Mouse (Mus musculus): Measurements from ENCODE around the gene Agrp. TPM values are rescaled to one million over a fixed set of nuclear protein-coding genes. Genes with fewer than 3 reads are reported as not detected.

Agrp gene
- polyA plus RNA-seq, 1 experiment from 2014 or later: 0.54 TPM

DNA sequence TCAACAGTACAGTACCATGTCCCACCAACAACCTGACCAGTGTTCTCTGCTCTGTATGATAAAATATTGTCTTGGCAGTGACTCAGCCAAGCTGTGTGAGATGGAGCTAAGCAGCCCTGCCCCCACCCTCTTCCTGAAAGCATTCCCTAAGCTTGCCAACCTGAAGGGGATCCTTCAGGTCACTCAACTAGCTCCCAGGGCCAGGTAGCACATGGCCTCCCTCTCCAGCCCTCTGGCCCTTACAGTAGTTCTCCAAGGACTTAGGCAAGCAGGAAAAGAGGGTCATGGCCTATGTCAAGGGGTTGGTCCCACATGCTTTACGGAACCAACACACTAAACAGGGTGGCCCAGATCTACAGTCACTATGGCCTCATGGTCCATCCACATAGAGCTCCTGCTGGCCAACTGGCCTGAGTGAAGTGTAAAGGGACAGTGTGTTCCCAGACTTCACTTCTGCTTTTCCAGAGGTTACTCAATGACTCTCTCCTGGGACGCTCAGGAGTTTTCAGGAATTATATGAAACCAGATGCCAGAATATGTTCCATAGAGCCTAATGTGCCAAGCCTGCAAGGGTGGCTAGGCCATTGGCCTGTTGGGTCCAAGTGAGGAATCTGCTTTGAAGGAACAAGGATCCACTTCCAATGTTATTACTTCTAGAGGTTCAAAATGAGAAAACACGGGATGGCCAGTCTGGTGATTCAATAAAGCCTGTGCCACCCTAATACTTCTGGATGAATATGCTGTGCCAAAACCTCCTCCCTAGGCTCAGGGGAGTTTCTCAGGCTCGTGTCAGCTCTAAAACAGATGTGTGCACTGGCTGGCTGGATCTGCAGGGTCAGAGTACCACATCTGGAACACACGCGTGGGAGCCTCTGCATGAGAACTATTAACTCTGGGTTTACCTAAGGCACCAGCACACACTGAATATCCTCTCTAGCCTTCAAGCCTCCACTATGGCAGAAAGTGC, 90.5 kb downstream of the Agrp start:
- no peak overlapping the region for H3K27ac ChIP-seq (replicated peaks in 1 of 2; ENCODE audit: control insufficient read depth in 1 of 2, insufficient read depth in 1 of 2, low read depth in 2 of 2, low read length in 2 of 2)
- H3K27me3 ChIP-seq (ENCODE audit: control insufficient read depth, insufficient read depth, low read length): no peaks in the 10 kb centered on the region
- H3K9ac ChIP-seq (ENCODE audit: low read length): no peak overlapping the region
- peaks cover 22 to 24% of the 10 kb centered on the region in 2 experiments for H3K4me1 ChIP-seq (ENCODE audit: control insufficient read depth in 2 of 2, insufficient read depth in 2 of 2, low read length in 2 of 2)
- no peak overlapping the region for H3K4me3 ChIP-seq (ENCODE audit: control insufficient read depth in 1 of 2, insufficient read depth in 1 of 2, low read depth in 1 of 2, low read length in 2 of 2)
- H3K4me2 ChIP-seq (ENCODE audit: low read length): no peak overlapping the region
- no peaks in the 10 kb centered on the region for H3K9me3 ChIP-seq (ENCODE audit: control insufficient read depth, low read length)
- no peak for ATAC-seq (ENCODE audit: insufficient number of reproducible peaks, insufficient read depth, low FRiP score, low read depth)
- H3K36me3 ChIP-seq (ENCODE audit: control insufficient read depth, insufficient read depth, low read length): peaks cover 6% of the 10 kb centered on the region; the same call in 1 of the 2 replicates
- WGBS: 84% methylated on average over 6 of the region's 6 CpGs

DNA sequence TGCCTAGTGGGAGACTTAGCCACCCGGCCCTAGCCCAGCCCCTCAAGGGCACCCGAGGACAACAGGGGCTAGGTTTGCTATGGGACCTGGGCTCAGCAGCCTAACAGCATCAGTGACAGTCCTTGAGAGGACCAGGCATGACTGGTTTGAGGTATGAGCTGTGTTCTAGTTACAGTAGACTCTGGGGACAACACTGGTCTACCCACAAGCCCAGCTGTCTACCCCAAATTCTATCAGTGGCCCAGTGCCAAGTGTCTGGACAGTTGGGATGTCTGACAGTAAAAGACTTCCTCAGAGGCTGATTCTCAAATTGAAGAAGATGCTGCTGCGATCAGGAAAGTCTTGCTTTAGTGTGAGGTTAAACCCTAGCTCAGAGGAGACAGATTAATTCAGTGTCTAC, 91.9 kb downstream of the Agrp start:
- Histone ChIP-seq H3K4me3 (ENCODE audit: control insufficient read depth in 1 of 2, insufficient read depth in 1 of 2, low read depth in 1 of 2, low read length in 2 of 2) (no peak overlapping the region), H3K27ac (replicated peaks in 1 of 2; ENCODE audit: control insufficient read depth in 1 of 2, insufficient read depth in 1 of 2, low read depth in 2 of 2, low read length in 2 of 2) (0 out of 4 replicates have a peak overlapping the region, but pooled peaks of 1 of the 2 experiments have one; percentile 20), H3K4me1 (ENCODE audit: control insufficient read depth in 2 of 2, insufficient read depth in 2 of 2, low read length in 2 of 2) (peaks cover 22 to 24% of the 10 kb centered on the region in 2 experiments), H3K4me2 (ENCODE audit: low read length) (no peak overlapping the region), H3K9ac (ENCODE audit: low read length) (no peak overlapping the region), H3K36me3 (ENCODE audit: control insufficient read depth, insufficient read depth, low read length) (peaks cover 9% of the 10 kb centered on the region), H3K9me3 (ENCODE audit: control insufficient read depth, low read length) (no peaks in the 10 kb centered on the region), H3K27me3 (ENCODE audit: control insufficient read depth, insufficient read depth, low read length) (no peaks in the 10 kb centered on the region)
- 45% methylated on average over 3 of the region's 3 CpGs for WGBS
- ATAC-seq (ENCODE audit: insufficient number of reproducible peaks, insufficient read depth, low FRiP score, low read depth): no peak; the same call in 1 of the 2 replicates

DNA sequence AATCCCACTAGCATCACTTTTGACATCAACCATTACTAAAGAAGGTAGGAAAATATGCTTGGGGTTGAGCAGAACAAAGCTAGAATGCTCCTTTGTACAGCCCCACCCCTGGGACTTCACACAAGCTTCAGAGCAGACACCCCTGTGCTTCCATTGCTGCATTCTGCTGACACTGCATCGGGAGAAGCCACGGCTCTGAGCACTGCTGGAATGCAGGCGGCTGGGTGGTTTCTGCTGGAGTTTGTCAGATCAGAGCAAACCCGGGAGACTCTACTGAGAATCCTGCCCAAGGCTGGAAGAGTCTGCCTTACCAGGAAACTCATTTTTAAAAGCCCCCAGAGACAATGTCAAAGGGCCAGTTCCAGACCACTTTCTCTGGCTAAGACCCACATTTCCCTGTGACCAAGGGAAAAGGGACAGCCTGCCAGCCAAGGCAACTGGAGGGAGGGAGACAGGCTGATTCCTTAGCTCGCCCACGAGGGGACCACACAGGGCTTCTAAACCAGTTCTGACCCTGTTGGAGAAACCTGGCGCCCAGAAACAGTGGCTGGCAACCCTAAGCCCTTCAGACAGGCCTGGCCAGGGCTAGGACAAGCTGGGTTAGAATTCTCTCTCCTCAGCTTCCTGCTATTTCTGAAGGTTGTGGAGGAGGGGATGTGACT, 92.5 kb downstream of the Agrp start:
- no peaks in the 10 kb centered on the region for H3K9me3 ChIP-seq (ENCODE audit: control insufficient read depth, low read length)
- no peak overlapping the region for H3K9ac ChIP-seq (ENCODE audit: low read length)
- no peaks in the 10 kb centered on the region for H3K27me3 ChIP-seq (ENCODE audit: control insufficient read depth, insufficient read depth, low read length)
- peaks cover 4% of the 10 kb centered on the region for H3K36me3 ChIP-seq (ENCODE audit: control insufficient read depth, insufficient read depth, low read length)
- no peak for ATAC-seq (ENCODE audit: insufficient number of reproducible peaks, insufficient read depth, low FRiP score, low read depth)
- 35% methylated on average over 7 of the region's 7 CpGs for WGBS
- no peak overlapping the region for H3K4me3 ChIP-seq (ENCODE audit: control insufficient read depth in 1 of 2, insufficient read depth in 1 of 2, low read depth in 1 of 2, low read length in 2 of 2)
- H3K4me2 ChIP-seq (ENCODE audit: low read length): no peak overlapping the region
- peaks cover 22 to 24% of the 10 kb centered on the region in 2 experiments for H3K4me1 ChIP-seq (ENCODE audit: control insufficient read depth in 2 of 2, insufficient read depth in 2 of 2, low read length in 2 of 2)
- 0 out of 4 replicates have a peak overlapping the region, but pooled peaks of 1 of the 2 experiments have one; percentile 20 for H3K27ac ChIP-seq (replicated peaks in 1 of 2; ENCODE audit: control insufficient read depth in 1 of 2, insufficient read depth in 1 of 2, low read depth in 2 of 2, low read length in 2 of 2)

GRCm38 (mm10) chr8:105543703-105544102, 93.5 kb downstream of the Agrp start:
- Histone ChIP-seq H3K27ac (replicated peaks in 1 of 2; ENCODE audit: control insufficient read depth in 1 of 2, insufficient read depth in 1 of 2, low read depth in 2 of 2, low read length in 2 of 2) (no peak overlapping the region), H3K36me3 (ENCODE audit: control insufficient read depth, insufficient read depth, low read length) (peaks cover 12% of the 10 kb centered on the region), H3K4me3 (ENCODE audit: control insufficient read depth in 1 of 2, insufficient read depth in 1 of 2, low read depth in 1 of 2, low read length in 2 of 2) (no peak overlapping the region), H3K27me3 (ENCODE audit: control insufficient read depth, insufficient read depth, low read length) (no peaks in the 10 kb centered on the region), H3K9ac (ENCODE audit: low read length) (no peak overlapping the region), H3K4me2 (ENCODE audit: low read length) (no peak overlapping the region), H3K9me3 (ENCODE audit: control insufficient read depth, low read length) (no peaks in the 10 kb centered on the region), H3K4me1 (ENCODE audit: control insufficient read depth in 2 of 2, insufficient read depth in 2 of 2, low read length in 2 of 2) (peaks cover 22 to 24% of the 10 kb centered on the region in 2 experiments)
- 3% methylated on average over 1 of the region's 1 CpGs for WGBS
- ATAC-seq (ENCODE audit: insufficient number of reproducible peaks, insufficient read depth, low FRiP score, low read depth): no peak

- Histone ChIP-seq H3K9me3 (ENCODE audit: control insufficient read depth, low read length) (no peaks in the 10 kb centered on the region), H3K27me3 (ENCODE audit: control insufficient read depth, insufficient read depth, low read length) (no peaks in the 10 kb centered on the region), H3K4me2 (ENCODE audit: low read length) (no peak overlapping the region), H3K27ac (replicated peaks in 1 of 2; ENCODE audit: control insufficient read depth in 1 of 2, insufficient read depth in 1 of 2, low read depth in 2 of 2, low read length in 2 of 2) (no peak overlapping the region), H3K9ac (ENCODE audit: low read length) (no peak overlapping the region), H3K4me1 (ENCODE audit: control insufficient read depth in 2 of 2, insufficient read depth in 2 of 2, low read length in 2 of 2) (peaks cover 22 to 24% of the 10 kb centered on the region in 2 experiments), H3K4me3 (ENCODE audit: control insufficient read depth in 1 of 2, insufficient read depth in 1 of 2, low read depth in 1 of 2, low read length in 2 of 2) (no peak overlapping the region), H3K36me3 (ENCODE audit: control insufficient read depth, insufficient read depth, low read length) (peaks cover 21% of the 10 kb centered on the region)
- WGBS: 89% methylated on average over 2 of the region's 2 CpGs
- no peak for ATAC-seq (ENCODE audit: insufficient number of reproducible peaks, insufficient read depth, low FRiP score, low read depth)
Observed at GRCm38 (mm10) chr8:105542808-105543207, 94.4 kb downstream of the Agrp start.

- no peak overlapping the region for H3K4me3 ChIP-seq (ENCODE audit: control insufficient read depth in 1 of 2, insufficient read depth in 1 of 2, low read depth in 1 of 2, low read length in 2 of 2)
- H3K4me1 ChIP-seq (ENCODE audit: control insufficient read depth in 2 of 2, insufficient read depth in 2 of 2, low read length in 2 of 2): peaks cover 22 to 24% of the 10 kb centered on the region in 2 experiments
- no peak overlapping the region for H3K4me2 ChIP-seq (ENCODE audit: low read length)
- no peaks in the 10 kb centered on the region for H3K27me3 ChIP-seq (ENCODE audit: control insufficient read depth, insufficient read depth, low read length)
- no peak overlapping the region for H3K9ac ChIP-seq (ENCODE audit: low read length)
- WGBS: 85% methylated on average over 3 of the region's 3 CpGs
- H3K36me3 ChIP-seq (ENCODE audit: control insufficient read depth, insufficient read depth, low read length): peaks cover 27% of the 10 kb centered on the region
- no peak overlapping the region for H3K27ac ChIP-seq (replicated peaks in 1 of 2; ENCODE audit: control insufficient read depth in 1 of 2, insufficient read depth in 1 of 2, low read depth in 2 of 2, low read length in 2 of 2)
- ATAC-seq (ENCODE audit: insufficient number of reproducible peaks, insufficient read depth, low FRiP score, low read depth): no peak
- no peaks in the 10 kb centered on the region for H3K9me3 ChIP-seq (ENCODE audit: control insufficient read depth, low read length)
Observed at GRCm38 (mm10) chr8:105542032-105542656, 95.0 kb downstream of the Agrp start.

GRCm38 (mm10) chr8:105538940-105539339, 98.3 kb downstream of the Agrp start:
- no peak overlapping the region for H3K4me3 ChIP-seq (ENCODE audit: control insufficient read depth in 1 of 2, insufficient read depth in 1 of 2, low read depth in 1 of 2, low read length in 2 of 2)
- peaks cover 44% of the 10 kb centered on the region for H3K36me3 ChIP-seq (ENCODE audit: control insufficient read depth, insufficient read depth, low read length)
- no peak overlapping the region for H3K9ac ChIP-seq (ENCODE audit: low read length)
- H3K4me2 ChIP-seq (ENCODE audit: low read length): no peak overlapping the region
- ATAC-seq (ENCODE audit: insufficient number of reproducible peaks, insufficient read depth, low FRiP score, low read depth): no peak
- 88% methylated on average over 4 of the region's 4 CpGs for WGBS
- H3K9me3 ChIP-seq (ENCODE audit: control insufficient read depth, low read length): no peaks in the 10 kb centered on the region
- no peaks in the 10 kb centered on the region for H3K27me3 ChIP-seq (ENCODE audit: control insufficient read depth, insufficient read depth, low read length)
- peaks cover 4 to 13% of the 10 kb centered on the region in 2 experiments for H3K4me1 ChIP-seq (ENCODE audit: control insufficient read depth in 2 of 2, insufficient read depth in 2 of 2, low read length in 2 of 2)
- no peak overlapping the region for H3K27ac ChIP-seq (replicated peaks in 1 of 2; ENCODE audit: control insufficient read depth in 1 of 2, insufficient read depth in 1 of 2, low read depth in 2 of 2, low read length in 2 of 2)

Data from heart, embryonic 14.5 days (tissue).